Mouse (Mus musculus): ENCODE results near the gene Mia3. TPM values are rescaled to one million over a fixed set of nuclear protein-coding genes. Genes with fewer than 3 reads are reported as not detected.
A peak's percentile ranks its signal among the peaks of the same experiment; 100 is the strongest.
"Not testable (repeated sequence)": the region's sequence is repeated elsewhere in the genome, so short reads cannot be mapped to it uniquely, and the experiment has no call there.

Mia3 gene
- 100 to 1,000 TPM; 232 to 244 TPM for total RNA-seq (2021)
- long read RNA-seq, experiment 1, partial matches to known transcripts = 1 of 4 reads
- long read RNA-seq, experiment 1, other reads (novel, unspliced or antisense) = 2 of 4 reads
- long read RNA-seq, experiment 2, partial matches to known transcripts = 8 of 10 reads
- long read RNA-seq, experiment 2, other reads (novel, unspliced or antisense) = 2 of 10 reads

DNA sequence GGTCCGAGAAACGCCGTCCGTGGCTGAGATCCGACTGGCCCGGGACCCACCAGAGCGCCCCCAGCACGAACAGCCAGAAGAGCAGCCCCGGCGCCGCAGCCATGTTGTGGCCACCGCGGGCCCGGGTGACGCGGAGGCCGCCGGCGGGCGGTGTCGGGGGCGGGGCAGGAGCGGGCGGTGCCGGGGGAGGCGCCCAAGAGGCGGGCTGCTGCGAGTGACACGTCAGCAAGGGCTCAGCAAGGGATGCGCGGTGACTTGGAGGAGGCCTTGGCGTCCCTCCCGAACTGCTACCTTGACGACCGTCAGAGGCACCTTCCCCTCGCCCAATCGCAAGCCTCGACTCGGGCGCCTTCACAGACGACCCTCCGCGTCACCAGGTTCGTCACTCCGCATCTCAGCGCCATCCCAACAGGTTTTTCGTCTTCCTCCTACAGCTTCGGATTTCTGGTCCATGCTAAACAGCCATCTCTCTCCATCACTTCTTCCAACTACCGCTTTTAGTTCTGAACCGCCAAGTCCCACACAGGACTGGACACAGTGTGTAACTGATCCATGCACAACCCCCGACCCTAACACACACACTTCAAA is at the start of gene Mia3:
TSS of gene Mia3 (minus strand) at position 127 of the 588 bp plus-strand sequence.
- DNase-seq (ENCODE audit: low spot score in 2 of 2) = peak; percentile 94 to 98

DNA sequence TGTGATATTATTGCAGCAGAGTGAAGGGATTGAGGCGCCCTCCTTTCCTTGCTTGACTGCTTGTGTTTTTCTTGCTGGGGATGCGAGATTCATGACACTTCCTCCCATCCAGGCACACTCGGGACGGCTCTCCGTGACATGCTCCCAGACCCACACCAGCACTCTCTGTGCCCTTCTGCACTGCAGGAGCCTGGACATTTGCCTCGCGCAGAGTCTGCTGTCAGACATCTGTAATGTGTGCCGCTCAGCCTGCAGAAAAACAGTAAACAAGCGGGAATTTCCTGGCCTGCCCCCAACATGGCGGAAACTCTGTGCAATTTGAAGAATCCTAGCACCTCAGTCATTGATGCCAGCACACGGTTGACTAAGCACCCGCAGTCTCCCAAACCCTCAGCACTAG is 48.5 kb upstream of the Mia3 start, which contains the start of gene Hhipl2:
TSS of gene Hhipl2 (plus strand) at position 343 of the 400 bp plus-strand sequence.
- no peak for DNase-seq (ENCODE audit: low spot score in 2 of 2)

DNA sequence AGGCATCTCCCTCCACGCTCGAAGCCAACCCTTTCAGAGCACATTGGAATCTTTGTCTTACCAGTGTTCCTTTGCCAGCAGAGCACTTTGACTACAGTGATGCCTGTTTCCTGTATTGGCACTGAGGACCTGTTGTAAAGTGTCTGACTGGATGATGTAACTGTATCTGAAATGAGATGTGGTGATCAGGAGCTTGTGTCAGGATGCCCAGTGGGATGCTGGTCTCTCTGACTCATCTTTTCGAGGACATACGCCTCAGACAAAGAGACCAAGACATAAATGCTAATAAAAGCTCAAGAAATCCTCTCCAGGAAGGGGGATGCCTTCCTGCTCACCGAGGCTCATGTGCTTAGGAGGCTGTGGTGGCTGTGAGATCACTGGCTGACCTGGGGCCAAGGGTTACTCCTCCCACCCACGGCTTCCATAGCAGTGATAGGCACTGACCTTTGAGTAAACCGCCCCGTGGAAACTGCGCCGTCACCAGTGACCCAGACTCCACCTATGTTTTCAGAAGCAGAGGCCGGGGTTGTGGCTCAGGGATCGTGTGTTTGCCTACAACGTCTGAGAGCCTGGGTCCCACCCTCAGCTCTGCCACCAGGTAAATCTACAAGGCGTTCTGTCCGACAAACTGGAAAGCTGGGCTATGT is 44.9 kb upstream of the Mia3 start:
- DNase-seq (ENCODE audit: low spot score in 2 of 2) = no peak

DNA sequence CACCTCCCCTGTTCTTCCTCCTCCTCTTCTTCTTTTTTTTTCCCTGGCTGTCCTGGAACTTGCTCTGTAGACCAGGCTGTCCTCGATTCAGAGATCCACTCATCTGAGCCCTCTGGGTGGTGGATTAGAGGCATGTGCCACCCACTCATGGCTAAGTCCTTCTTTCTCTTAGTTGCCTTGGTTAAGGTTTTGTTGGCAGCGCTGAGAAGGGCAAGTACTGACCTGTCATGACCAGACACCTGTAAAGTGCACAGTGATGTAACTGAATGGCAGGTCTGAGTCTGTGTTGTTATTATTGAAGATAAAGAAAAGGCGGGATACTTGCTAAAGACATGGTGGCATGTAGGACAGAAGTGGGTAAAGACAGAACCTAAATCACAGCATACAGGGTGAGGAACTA is 34.0 kb upstream of the Mia3 start:
- no peak for DNase-seq (ENCODE audit: low spot score in 2 of 2)

GRCm38 (mm10) chr1:183388426-183389406 is 19.4 kb upstream of the Mia3 start, which contains the start of gene Taf1a:
Taf1a (plus strand) TSS chr1:183388981.
- DNase-seq (ENCODE audit: low spot score in 2 of 2) = peak; percentile 88 to 95

DNA sequence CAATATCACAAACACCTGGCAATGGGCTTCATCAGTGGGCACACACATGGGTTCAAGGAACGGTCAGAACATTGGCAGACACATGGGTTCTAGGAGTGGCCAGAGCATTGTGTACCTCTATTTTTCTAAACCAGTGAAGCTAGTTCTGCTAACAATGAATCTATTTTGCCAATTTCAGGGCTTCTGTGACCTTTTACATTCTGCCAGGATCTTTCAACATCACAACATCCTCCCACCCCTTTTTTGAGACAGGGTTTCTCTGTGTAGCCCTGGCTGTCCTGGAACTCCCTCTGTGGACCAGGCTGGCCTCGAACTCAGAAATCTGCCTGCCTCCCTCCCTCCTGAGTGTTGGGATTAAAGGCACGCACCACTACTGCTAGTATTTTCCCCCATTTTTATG is 18.1 kb upstream of the Mia3 start:
- not testable (repeated sequence) for DNase-seq (ENCODE audit: low spot score in 2 of 2)

DNA sequence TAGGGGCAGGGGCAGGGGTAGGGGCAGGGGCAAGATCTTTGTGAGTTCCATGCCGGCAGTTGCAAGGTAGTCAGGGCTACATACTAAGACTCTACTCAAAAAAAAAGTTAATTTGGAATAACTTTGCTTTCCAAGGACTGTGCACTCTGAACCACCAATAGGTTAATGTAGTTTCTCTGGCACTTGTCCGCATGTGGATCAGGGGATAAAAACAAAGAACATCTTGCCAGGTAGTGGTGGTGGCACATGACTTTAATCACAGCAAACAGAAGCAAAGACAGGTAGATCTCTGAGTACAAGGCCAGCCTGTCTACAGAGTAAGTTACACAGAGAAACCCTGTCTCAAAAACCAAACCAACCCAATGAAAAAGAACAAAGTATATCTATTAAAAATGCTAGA is 13.3 kb upstream of the Mia3 start:
- no peak for DNase-seq (ENCODE audit: low spot score in 2 of 2)

- no peak for DNase-seq (ENCODE audit: low spot score in 2 of 2)
These were observed 12.5 kb upstream of the Mia3 start for GRCm38 (mm10) chr1:183381816-183382215.

DNA sequence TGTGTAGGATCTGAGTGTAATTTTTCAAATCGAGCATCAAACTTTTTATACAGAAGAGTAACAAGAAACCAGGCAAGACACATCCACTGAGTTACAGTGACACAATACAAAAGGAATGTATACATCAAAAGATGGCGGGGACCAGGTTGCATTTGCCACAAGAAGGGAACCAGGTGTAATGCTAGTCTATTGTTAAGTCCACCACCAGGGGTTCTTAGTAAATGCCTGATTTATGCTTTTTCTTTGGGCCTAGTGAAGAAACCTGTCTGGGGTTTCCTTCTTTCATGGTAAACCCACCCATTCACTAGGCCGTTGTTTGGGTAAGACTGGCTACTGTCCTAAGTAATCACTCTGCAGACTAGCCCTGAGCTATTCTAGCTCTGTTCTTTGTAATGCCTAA is 10.0 kb upstream of the Mia3 start:
- DNase-seq (ENCODE audit: low spot score in 2 of 2) = not testable (repeated sequence)

- no peak for DNase-seq (ENCODE audit: low spot score in 2 of 2)
These were observed 9.1 kb upstream of the Mia3 start for GRCm38 (mm10) chr1:183378321-183378941.

- no peak for DNase-seq (ENCODE audit: low spot score in 2 of 2)
These were observed 7.7 kb upstream of the Mia3 start for GRCm38 (mm10) chr1:183377045-183377444.

GRCm38 (mm10) chr1:183374728-183375127 is 5.4 kb upstream of the Mia3 start:
- no peak for DNase-seq (ENCODE audit: low spot score in 2 of 2)

- DNase-seq (ENCODE audit: low spot score in 2 of 2) = no peak
These were observed 552 bp downstream of the Mia3 start for GRCm38 (mm10) chr1:183368601-183369400.

DNA sequence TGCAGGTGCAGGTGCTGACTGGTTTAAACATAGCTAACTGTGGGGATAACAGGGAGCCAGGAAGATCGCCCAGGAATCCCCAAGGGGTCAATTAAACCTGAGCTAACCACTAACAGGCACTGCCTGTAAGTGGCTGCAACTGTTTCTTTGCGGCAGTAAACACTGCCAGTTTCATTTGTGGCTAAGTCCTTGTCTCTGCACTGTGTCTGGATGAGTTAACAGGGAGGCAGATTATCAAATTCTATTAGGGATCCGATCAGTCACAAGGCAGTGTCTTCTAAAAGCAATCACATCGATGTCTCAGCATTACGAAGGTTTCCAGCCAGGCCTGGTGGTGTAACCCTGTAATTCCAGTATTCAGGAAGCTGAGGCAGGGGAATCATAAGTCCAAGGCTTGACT is 3.0 kb downstream of the Mia3 start:
- DNase-seq (ENCODE audit: low spot score in 2 of 2) = no peak

DNA sequence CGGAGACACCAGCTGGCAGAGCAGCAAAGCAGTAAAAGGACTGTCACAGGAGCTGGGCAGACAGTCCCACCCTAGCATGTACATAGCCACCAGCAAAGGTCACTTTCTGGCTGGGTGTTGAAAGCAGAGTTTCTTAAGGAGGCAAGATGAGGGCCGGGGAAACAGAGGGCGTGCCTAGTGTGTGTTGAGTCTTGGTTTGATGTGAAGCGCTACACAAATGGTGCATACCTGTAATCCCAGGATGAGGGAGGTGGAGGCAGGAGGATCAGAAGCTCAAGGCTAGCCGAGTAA is 5.8 kb downstream of the Mia3 start:
- DNase-seq (ENCODE audit: low spot score in 2 of 2) = no peak

- DNase-seq (ENCODE audit: low spot score in 2 of 2) = no peak
These were observed 6.4 kb downstream of the Mia3 start for GRCm38 (mm10) chr1:183362729-183363576.

- no peak for DNase-seq (ENCODE audit: low spot score in 2 of 2)
These were observed 7.1 kb downstream of the Mia3 start for GRCm38 (mm10) chr1:183362301-183362700.

- no peak for DNase-seq (ENCODE audit: low spot score in 2 of 2)
These were observed 10.5 kb downstream of the Mia3 start for GRCm38 (mm10) chr1:183358901-183359300.

GRCm38 (mm10) chr1:183349840-183350239 is 19.5 kb downstream of the Mia3 start:
- peak; percentile 39 to 57 for DNase-seq (ENCODE audit: low spot score in 2 of 2)
